Mouse (Mus musculus) liver, embryonic 14.5 days (tissue): ENCODE results near the gene Csnk2a2. TPM values are rescaled to one million over a fixed set of nuclear protein-coding genes. Genes with fewer than 3 reads are reported as not detected.

ENCODE experiments used
- ATAC-seq: fragments of 200-750 bp; cut with Nextera tagmentation; 2 replicates; pipeline ENCODE4 v1.8.0; 2017; ENCODE audit warnings: moderate number of reproducible peaks, mild to moderate bottlenecking, moderate library complexity; ENCODE audit not compliant: insufficient read depth
- DNase-seq, 3 experiments: peaks; one replicate each; pipeline ENCODE4 v3.0.0-alpha.2; 2012 to 2013; ENCODE audit warnings: low read depth in 3 of 3, low spot score in 3 of 3
- H3K27ac ChIP-seq: fragments of 300-500 bp; sonication (generic); 2 replicates; pipeline ENCODE4 v1.5.1; 2014; ENCODE audit warnings: moderate library complexity, mild to moderate bottlenecking, control low read depth, inconsistent platforms
- H3K27me3 ChIP-seq: fragments of 300-500 bp; sonication (generic); 2 replicates; pipeline ENCODE4 v1.6.1; 2014; ENCODE audit warnings: mild to moderate bottlenecking, low read length, moderate library complexity; ENCODE audit not compliant: control insufficient read depth, insufficient read depth
- H3K36me3 ChIP-seq: fragments of 300-500 bp; sonication (generic); replicated peaks from 2 replicates; pipeline ENCODE4 v1.6.1; 2014; ENCODE audit warnings: low read depth; ENCODE audit not compliant: control insufficient read depth, insufficient read depth
- H3K4me1 ChIP-seq, 2 experiments: fragments of 200-500 bp in 1 of 2; fragments of 300-500 bp in 1 of 2; sonication (generic) in 1 of 2; replicated peaks; 2 replicates each; pipeline ENCODE4 v1.6.1; 2012 to 2014; ENCODE audit warnings: antibody characterized with exemption in 1 of 2, inconsistent platforms in 1 of 2, low read length in 1 of 2; ENCODE audit not compliant: control insufficient read depth in 2 of 2, insufficient read depth in 2 of 2
- H3K4me2 ChIP-seq: fragments of 300-500 bp; sonication (generic); 2 replicates; pipeline ENCODE4 v1.6.1; 2014; ENCODE audit warnings: low read depth, mild to moderate bottlenecking, control low read depth, moderate library complexity
- H3K4me3 ChIP-seq, 2 experiments: fragments of 200-500 bp in 1 of 2; fragments of 300-500 bp in 1 of 2; sonication (generic) in 1 of 2; 2 replicates each; pipeline ENCODE4 v1.5.1; 2012 to 2014; ENCODE audit warnings: low read depth in 2 of 2, low read length in 2 of 2, mild to moderate bottlenecking in 2 of 2, control low read depth in 1 of 2, inconsistent platforms in 1 of 2, moderate library complexity in 1 of 2; ENCODE audit not compliant: insufficient read depth in 1 of 2
- H3K9ac ChIP-seq: fragments of 300-500 bp; sonication (generic); replicated peaks from 2 replicates; pipeline ENCODE4 v1.6.1; 2014; ENCODE audit warnings: mild to moderate bottlenecking, control low read depth, moderate library complexity
- H3K9me3 ChIP-seq: fragments of 300-500 bp; sonication (generic); 2 replicates; pipeline ENCODE4 v1.6.1; 2016; ENCODE audit warnings: low read length, mixed read lengths; ENCODE audit not compliant: control insufficient read depth
- CTCF ChIP-seq: IDR thresholded peaks from 2 replicates; pipeline ENCODE4 v1.5.1; 2016; ENCODE audit warnings: antibody characterized with exemption, low read depth, control low read depth
- EP300 ChIP-seq: IDR thresholded peaks from 2 replicates; pipeline ENCODE4 v1.6.1; 2016; ENCODE audit warnings: antibody characterized with exemption, low read depth
- WGBS: fragments of 180-500 bp; shearing (Covaris S2); extraction: QIAGEN DNeasy Blood & Tissue Kit; methylation state at CpG from one replicate; pipeline ENCODE4 v1.1.7; 2014; ENCODE audit not compliant: insufficient replicate concordance; 5-methylcytosine and 5-hydroxymethylcytosine counted together
- polyA plus RNA-seq, 2 experiments: library from polyadenylated mRNA; depleted of rRNA in 1 of 2; stranded (reverse) in 1 of 2; unstranded in 1 of 2; fragments of >200 nt; fragmentation: Nextera tagmentation in 1 of 2; extraction: Ambion mirVana in 1 of 2; gene quantifications; 2 replicates each; pipeline versions ENCODE4 v1.2.1 to v1.2.3; 2012 to 2014

Csnk2a2 gene
- 9.7 and 12.8 TPM in 2 replicates for polyA plus RNA-seq (2012; rRNA removed)
- polyA plus RNA-seq (2014; fragmentation: Nextera tagmentation; extraction: Ambion mirVana), result 6.9 and 7.1 TPM in 2 replicates

DNA sequence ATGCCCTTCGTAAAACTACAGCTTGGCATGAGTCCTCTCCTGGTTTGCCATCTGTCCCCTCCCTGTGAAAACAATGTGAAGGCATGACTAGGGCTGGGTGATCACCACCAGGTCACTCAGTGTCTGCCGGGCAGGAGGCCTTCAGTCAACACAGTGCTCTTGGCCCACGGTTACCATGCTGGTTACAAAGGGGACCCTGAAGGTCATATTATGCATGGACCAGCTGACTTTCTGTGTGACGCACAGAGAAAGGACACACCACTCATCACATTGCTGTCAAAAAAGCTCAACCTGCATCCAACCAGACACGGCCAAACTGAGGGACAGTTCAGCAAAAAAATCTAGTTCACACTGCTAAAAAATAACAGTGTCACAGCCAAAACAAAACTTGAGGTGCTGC, at the start of gene Csnk2a2:
Gene Csnk2a2, minus strand, starts transcription at position 34 of the 400 bp plus-strand sequence.
- Histone ChIP-seq H3K27me3 (no peaks in the 10 kb centered on the region), H3K36me3 (peaks cover 8% of the 10 kb centered on the region), H3K27ac (no peak within 1 kb of the TSS), H3K4me1 (peaks cover 8 to 12% of the 10 kb centered on the region in 2 experiments), H3K9me3 (no peaks in the 10 kb centered on the region), H3K4me3 (peak within 1 kb of the TSS; percentile 70 to 99), H3K4me2 (peak within 1 kb of the TSS; percentile 64), H3K9ac (peak within 1 kb of the TSS; percentile 94)
- ATAC-seq (no peak), DNase-seq (no peak)
- 56% methylated on average over 5 of the region's 5 CpGs for WGBS
- TF ChIP-seq CTCF (no peak), EP300 (no peak)

DNA sequence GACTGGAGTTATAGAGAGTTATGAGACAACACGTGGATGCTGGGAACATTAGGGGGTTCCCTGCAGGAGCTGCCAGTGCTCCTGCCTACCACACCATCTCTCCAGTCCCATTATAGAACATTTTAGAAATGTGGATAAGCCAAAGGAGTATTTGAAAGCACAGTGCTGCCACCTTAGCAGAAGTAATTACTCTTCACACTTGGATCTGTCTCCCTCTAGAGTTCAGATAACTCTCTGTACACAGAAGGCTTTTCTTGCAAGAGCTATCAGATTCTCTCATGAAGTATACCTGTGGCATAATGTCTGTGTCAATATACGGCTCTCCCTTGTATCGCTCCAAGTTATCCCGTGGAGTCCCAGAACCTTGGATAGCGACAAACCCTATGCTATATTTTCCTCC, 49.6 kb upstream of the Csnk2a2 start:
- Histone ChIP-seq H3K9ac (no peak overlapping the region), H3K27me3 (no peaks in the 10 kb centered on the region), H3K4me2 (no peak overlapping the region), H3K27ac (no peak overlapping the region), H3K4me3 (no peak overlapping the region), H3K4me1 (no peaks in the 10 kb centered on the region), H3K9me3 (no peaks in the 10 kb centered on the region), H3K36me3 (no peaks in the 10 kb centered on the region)
- TF ChIP-seq CTCF (no peak), EP300 (no peak)
- DNase-seq (no peak), ATAC-seq (no peak)
- WGBS, result 70% methylated on average over 5 of the region's 5 CpGs

DNA sequence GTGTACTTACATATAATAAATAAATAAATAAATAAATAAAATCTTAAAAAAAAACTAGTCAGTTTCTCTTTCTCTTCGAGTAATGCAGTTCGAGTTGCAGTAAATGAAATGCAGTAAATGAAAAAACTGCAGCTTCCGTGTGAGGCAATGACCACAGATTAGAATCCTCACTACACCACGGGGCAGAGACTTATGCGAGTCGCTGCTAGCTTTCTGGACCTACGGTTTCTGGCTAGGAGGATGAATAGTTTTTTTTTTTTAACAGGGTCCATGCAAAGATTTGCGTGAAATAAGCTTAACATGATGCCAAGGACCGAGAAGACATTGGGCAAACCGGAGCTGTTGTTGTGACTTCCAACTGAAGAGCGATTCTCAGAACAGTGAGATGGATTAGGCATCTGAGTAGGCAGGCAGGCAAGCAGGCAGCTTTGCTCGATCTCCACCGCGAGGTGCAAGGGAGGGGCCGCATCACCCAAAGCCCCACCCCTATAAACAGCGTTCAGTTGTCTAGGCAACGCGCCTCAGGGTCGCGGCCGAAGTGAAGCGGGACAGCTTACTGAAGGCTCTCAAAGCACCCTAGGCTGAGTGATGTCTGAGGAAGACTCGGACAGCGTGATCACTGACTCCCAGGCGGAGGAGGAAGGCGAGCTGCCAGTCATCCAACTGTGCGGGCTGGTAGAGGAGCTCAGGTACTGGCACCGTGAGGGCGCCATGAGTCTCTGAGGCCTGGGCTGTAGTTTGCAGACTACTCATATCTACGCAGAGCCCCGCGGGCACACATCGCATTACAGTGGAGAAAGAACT, 43.9 kb upstream of the Csnk2a2 start, which contains the start of gene Ccdc113:
Gene Ccdc113, plus strand, starts transcription at position 502 of the 804 bp plus-strand sequence.
- H3K27me3 ChIP-seq, result no peaks in the 10 kb centered on the region
- no peaks in the 10 kb centered on the region for H3K9me3 ChIP-seq
- peak within 1 kb of the TSS; percentile 27 to 46 for H3K4me3 ChIP-seq
- peak within 1 kb of the TSS; percentile 53 for H3K4me2 ChIP-seq
- H3K9ac ChIP-seq, result no peak within 1 kb of the TSS
- DNase-seq (peak in 2 of 3 experiments; percentile 3 to 26), ATAC-seq (no peak)
- TF ChIP-seq EP300, result no peak
- TF ChIP-seq CTCF, result 0 out of 2 replicates have a peak, but pooled peaks have one; percentile 13
- H3K36me3 ChIP-seq, result no peaks in the 10 kb centered on the region
- WGBS, result 8% methylated on average over 33 of the region's 33 CpGs
- H3K27ac ChIP-seq, result no peak within 1 kb of the TSS
- 0 out of 4 replicates have a peak, but pooled peaks cover 0 to 2% of the 10 kb centered on the region in 2 experiments for H3K4me1 ChIP-seq

DNA sequence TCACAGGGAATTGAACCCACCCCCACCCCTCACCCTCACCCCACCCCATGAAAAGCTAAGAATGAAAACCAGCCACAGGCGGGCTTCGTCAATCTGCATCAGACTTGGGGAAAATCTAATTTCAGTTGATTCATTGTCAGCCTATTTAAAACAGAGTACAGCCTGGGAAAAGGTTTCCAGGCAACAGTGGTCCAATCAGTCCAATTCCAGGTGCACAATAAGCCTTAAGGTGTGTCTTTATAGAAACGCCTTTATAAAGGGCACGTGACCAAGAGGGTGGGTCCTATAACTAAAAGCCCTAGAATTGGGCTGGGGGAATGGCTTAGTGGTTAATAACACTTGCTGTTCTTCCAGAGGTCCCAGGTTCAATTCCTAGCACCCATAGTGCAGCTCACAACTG, 42.4 kb upstream of the Csnk2a2 start:
- H3K27ac ChIP-seq, result no peak overlapping the region
- no peaks in the 10 kb centered on the region for H3K9me3 ChIP-seq
- WGBS, result 61% methylated on average over 4 of the region's 4 CpGs
- ATAC-seq (no peak), DNase-seq (no peak)
- H3K4me2 ChIP-seq, result no peak overlapping the region
- H3K27me3 ChIP-seq, result no peaks in the 10 kb centered on the region
- no peaks in the 10 kb centered on the region for H3K36me3 ChIP-seq
- 0 out of 4 replicates have a peak, but pooled peaks cover 0 to 2% of the 10 kb centered on the region in 2 experiments for H3K4me1 ChIP-seq
- TF ChIP-seq CTCF (no peak), EP300 (no peak)
- no peak overlapping the region for H3K4me3 ChIP-seq
- no peak overlapping the region for H3K9ac ChIP-seq

DNA sequence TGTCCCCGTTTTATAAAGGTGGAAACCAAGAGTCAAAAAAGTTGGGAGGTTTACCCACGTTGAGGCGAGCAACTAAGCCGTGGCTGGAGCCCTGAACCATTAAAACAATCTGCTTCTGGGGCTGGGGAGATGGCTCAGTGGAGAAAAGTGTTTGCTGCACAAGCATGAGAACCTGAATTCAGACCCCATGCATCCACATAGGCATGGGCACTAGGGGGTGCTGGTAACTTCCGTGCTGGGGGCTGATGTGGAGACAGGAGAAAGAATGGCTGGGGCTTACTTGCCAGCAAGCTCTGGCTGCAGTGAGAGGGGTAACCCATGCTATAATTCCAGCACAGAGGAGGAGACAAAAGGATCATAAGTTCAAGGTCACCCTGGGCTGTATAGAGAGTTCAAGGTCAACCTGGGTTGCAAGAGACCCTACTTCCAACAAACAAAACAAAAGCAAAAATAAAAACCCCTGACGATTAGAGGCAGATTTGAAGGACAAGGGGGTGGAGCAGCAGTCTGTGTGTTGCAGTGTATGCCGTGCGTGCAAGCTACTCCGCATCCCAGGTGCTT, 39.0 kb upstream of the Csnk2a2 start:
- H3K9ac ChIP-seq, result no peak overlapping the region
- no peak overlapping the region for H3K4me3 ChIP-seq
- no peaks in the 10 kb centered on the region for H3K36me3 ChIP-seq
- TF ChIP-seq CTCF (peak; percentile 30; the same call in 1 of the 2 replicates), EP300 (no peak)
- no peak for ATAC-seq
- H3K9me3 ChIP-seq, result no peaks in the 10 kb centered on the region
- H3K27ac ChIP-seq, result no peak overlapping the region
- DNase-seq, result no peak
- no peak overlapping the region for H3K4me2 ChIP-seq
- WGBS, result 46% methylated on average over 9 of the region's 9 CpGs
- H3K4me1 ChIP-seq, result 0 out of 4 replicates have a peak, but pooled peaks cover 0 to 2% of the 10 kb centered on the region in 2 experiments
- H3K27me3 ChIP-seq, result no peaks in the 10 kb centered on the region
